Mouse (Mus musculus) right cerebral cortex, adult 2 months (tissue): ENCODE measurements around the gene Sh3bp5.
A peak's percentile ranks its signal among the peaks of the same experiment; 100 is the strongest.

Experiments used
- DNase-seq, 2 experiments: peaks; one replicate each; pipeline ENCODE4 v3.0.0; 2021 to 2022; ENCODE audit warnings: low spot score in 2 of 2

The Sh3bp5 gene

GRCm38 (mm10) chr14:31392873-31393545, 42.9 kb downstream of the Sh3bp5 start:
- DNase-seq: peak; percentile 63 to 69

- DNase-seq: no peak
These were observed 43.6 kb downstream of the Sh3bp5 start for GRCm38 (mm10) chr14:31392300-31392699.

- no peak for DNase-seq
These were observed 46.3 kb downstream of the Sh3bp5 start for GRCm38 (mm10) chr14:31389421-31390147.

GRCm38 (mm10) chr14:31388086-31388872, 47.6 kb downstream of the Sh3bp5 start:
- no peak for DNase-seq

- DNase-seq: no peak
These were observed 48.4 kb downstream of the Sh3bp5 start for GRCm38 (mm10) chr14:31387301-31387981.

GRCm38 (mm10) chr14:31385977-31386697, 49.7 kb downstream of the Sh3bp5 start:
- peak in 1 of 2 experiments; percentile 75 for DNase-seq

GRCm38 (mm10) chr14:31385406-31385805, 50.5 kb downstream of the Sh3bp5 start:
- DNase-seq: no peak

- DNase-seq: no peak
These were observed 51.2 kb downstream of the Sh3bp5 start for GRCm38 (mm10) chr14:31384366-31385323.

GRCm38 (mm10) chr14:31383470-31384050, 52.3 kb downstream of the Sh3bp5 start:
- DNase-seq: peak; percentile 80 to 82

- no peak for DNase-seq
These were observed 53.6 kb downstream of the Sh3bp5 start for GRCm38 (mm10) chr14:31382276-31382675.

- no peak for DNase-seq
These were observed 59.5 kb downstream of the Sh3bp5 start for GRCm38 (mm10) chr14:31376331-31376730.

GRCm38 (mm10) chr14:31374390-31374789, 61.5 kb downstream of the Sh3bp5 start:
- no peak for DNase-seq

- no peak for DNase-seq
These were observed 66.5 kb downstream of the Sh3bp5 start for GRCm38 (mm10) chr14:31369377-31369776.

- DNase-seq: no peak
These were observed 67.9 kb downstream of the Sh3bp5 start for GRCm38 (mm10) chr14:31367951-31368350.

GRCm38 (mm10) chr14:31365350-31365749, 70.5 kb downstream of the Sh3bp5 start:
- DNase-seq: peak; percentile 66 to 83

- no peak for DNase-seq
These were observed 71.3 kb downstream of the Sh3bp5 start for GRCm38 (mm10) chr14:31364589-31364988.

- DNase-seq: no peak
These were observed 73.6 kb downstream of the Sh3bp5 start for GRCm38 (mm10) chr14:31362236-31362635.

- DNase-seq: no peak
These were observed 90.5 kb downstream of the Sh3bp5 start for GRCm38 (mm10) chr14:31345367-31345766.

GRCm38 (mm10) chr14:31343241-31343640, 92.6 kb downstream of the Sh3bp5 start:
- DNase-seq: no peak

- DNase-seq: no peak
These were observed 97.9 kb downstream of the Sh3bp5 start for GRCm38 (mm10) chr14:31337947-31338346.
